Mouse (Mus musculus): Measurements from ENCODE around the gene Stpg4.

DNA sequence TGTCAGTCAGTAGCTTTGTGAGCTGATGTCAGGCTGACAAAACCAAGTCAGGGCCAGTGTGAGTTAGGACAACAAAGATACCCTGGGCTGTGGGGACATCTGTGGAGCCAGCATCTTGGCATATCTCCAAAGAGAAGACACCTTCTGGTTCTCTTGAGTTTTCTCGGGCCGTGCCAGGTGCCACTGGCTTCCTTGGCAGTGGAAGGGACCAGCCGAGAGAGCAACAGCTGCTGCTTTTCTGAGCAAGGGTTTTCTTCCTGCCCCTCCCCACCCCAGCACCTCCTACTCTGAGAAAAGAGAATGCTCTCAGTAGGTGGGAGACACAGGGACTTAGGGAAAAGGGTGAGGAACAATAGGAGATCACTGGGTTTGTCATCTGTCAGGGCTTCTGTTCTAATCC lies 66.4 kb downstream of the Stpg4 start:
- TF ChIP-seq CTCF (IDR thresholded peaks at IDR 0.05; ENCODE audit: extremely low read depth, insufficient read length, insufficient replicate concordance, low read depth, low read length) = no peak
- no peak for TF ChIP-seq POLR2A (IDR thresholded peaks at IDR 0.05; ENCODE audit: low read depth, low read length)
